Mouse (Mus musculus): ENCODE data around the gene Sema7a. TPM values are rescaled to one million over a fixed set of nuclear protein-coding genes. Genes with fewer than 3 reads are reported as not detected.

The Sema7a gene
- polyA plus RNA-seq, 1 experiment from 2014 or later = 0.13 TPM

- Histone ChIP-seq H3K9me3 (no peaks in the 10 kb centered on the region), H3K4me1 (peaks cover 31% of the 10 kb centered on the region), H3K27me3 (replicated peaks) (peaks cover 72% of the 10 kb centered on the region), H3K4me2 (no peak overlapping the region), H3K27ac (replicated peaks) (no peak overlapping the region), H3K4me3 (no peak overlapping the region), H3K9ac (no peak overlapping the region; the same call in 1 of the 2 replicates), H3K36me3 (no peaks in the 10 kb centered on the region)
- no peak for ATAC-seq (ENCODE audit: extremely low read depth, insufficient number of reproducible peaks, low FRiP score, low TSS enrichment)
- WGBS = 61% methylated on average over 9 of the region's 9 CpGs
Measured at GRCm38 (mm10) chr9:57950519-57950918, 10.6 kb downstream of the Sema7a start.

- Histone ChIP-seq H3K27me3 (replicated peaks) (peaks cover 57% of the 10 kb centered on the region), H3K9me3 (no peaks in the 10 kb centered on the region), H3K9ac (no peak overlapping the region), H3K4me3 (no peak overlapping the region), H3K4me1 (peaks cover 23% of the 10 kb centered on the region), H3K36me3 (no peaks in the 10 kb centered on the region), H3K27ac (replicated peaks) (no peak overlapping the region), H3K4me2 (no peak overlapping the region)
- no peak for ATAC-seq (ENCODE audit: extremely low read depth, insufficient number of reproducible peaks, low FRiP score, low TSS enrichment)
- WGBS = 62% methylated on average over 6 of the region's 6 CpGs
Measured at GRCm38 (mm10) chr9:57951993-57952392, 12.1 kb downstream of the Sema7a start.

- Histone ChIP-seq H3K4me3 (no peak overlapping the region), H3K36me3 (no peaks in the 10 kb centered on the region), H3K4me2 (no peak overlapping the region), H3K9ac (no peak overlapping the region), H3K27me3 (replicated peaks) (peaks cover 30% of the 10 kb centered on the region), H3K27ac (replicated peaks) (no peak overlapping the region), H3K9me3 (no peaks in the 10 kb centered on the region), H3K4me1 (peaks cover 19% of the 10 kb centered on the region)
- no peak for ATAC-seq (ENCODE audit: extremely low read depth, insufficient number of reproducible peaks, low FRiP score, low TSS enrichment)
- WGBS = 78% methylated on average over 12 of the region's 12 CpGs
Measured at GRCm38 (mm10) chr9:57954962-57955744, 15.2 kb downstream of the Sema7a start.

GRCm38 (mm10) chr9:57955764-57956163 lies 15.9 kb downstream of the Sema7a start:
- Histone ChIP-seq H3K27ac (replicated peaks) (no peak overlapping the region), H3K36me3 (no peaks in the 10 kb centered on the region), H3K9me3 (no peaks in the 10 kb centered on the region), H3K4me3 (no peak overlapping the region), H3K9ac (no peak overlapping the region), H3K4me1 (peaks cover 19% of the 10 kb centered on the region), H3K27me3 (replicated peaks) (peaks cover 24% of the 10 kb centered on the region), H3K4me2 (no peak overlapping the region)
- ATAC-seq (ENCODE audit: extremely low read depth, insufficient number of reproducible peaks, low FRiP score, low TSS enrichment) = no peak
- 78% methylated on average over 6 of the region's 6 CpGs for WGBS

- Histone ChIP-seq H3K4me1 (peaks cover 18% of the 10 kb centered on the region), H3K4me2 (no peak overlapping the region), H3K27me3 (replicated peaks) (peaks cover 20% of the 10 kb centered on the region), H3K9me3 (no peaks in the 10 kb centered on the region), H3K27ac (replicated peaks) (no peak overlapping the region), H3K36me3 (no peaks in the 10 kb centered on the region), H3K4me3 (no peak overlapping the region), H3K9ac (no peak overlapping the region)
- 73% methylated on average over 9 of the region's 9 CpGs for WGBS
- no peak for ATAC-seq (ENCODE audit: extremely low read depth, insufficient number of reproducible peaks, low FRiP score, low TSS enrichment)
Measured at GRCm38 (mm10) chr9:57956196-57956837, 16.4 kb downstream of the Sema7a start.

GRCm38 (mm10) chr9:57956838-57957236 lies 16.9 kb downstream of the Sema7a start:
- Histone ChIP-seq H3K4me3 (no peak overlapping the region), H3K27ac (replicated peaks) (no peak overlapping the region), H3K27me3 (replicated peaks) (peaks cover 16% of the 10 kb centered on the region), H3K4me1 (peaks cover 23% of the 10 kb centered on the region), H3K4me2 (no peak overlapping the region), H3K36me3 (no peaks in the 10 kb centered on the region), H3K9me3 (no peaks in the 10 kb centered on the region), H3K9ac (no peak overlapping the region)
- ATAC-seq (ENCODE audit: extremely low read depth, insufficient number of reproducible peaks, low FRiP score, low TSS enrichment) = no peak
- WGBS = 69% methylated on average over 5 of the region's 5 CpGs

GRCm38 (mm10) chr9:57958615-57959014 lies 18.7 kb downstream of the Sema7a start:
- no peak for ATAC-seq (ENCODE audit: extremely low read depth, insufficient number of reproducible peaks, low FRiP score, low TSS enrichment)
- no peaks in the 10 kb centered on the region for H3K9me3 ChIP-seq
- 44% methylated on average over 1 of the region's 1 CpGs for WGBS
- no peak overlapping the region for H3K27ac ChIP-seq (replicated peaks)
- no peak overlapping the region for H3K4me2 ChIP-seq
- peaks cover 36% of the 10 kb centered on the region for H3K4me1 ChIP-seq
- no peaks in the 10 kb centered on the region for H3K36me3 ChIP-seq
- H3K9ac ChIP-seq = no peak overlapping the region
- peaks cover 3% of the 10 kb centered on the region for H3K27me3 ChIP-seq (replicated peaks)
- H3K4me3 ChIP-seq = no peak overlapping the region

- no peak overlapping the region for H3K9ac ChIP-seq
- WGBS = 51% methylated on average over 10 of the region's 10 CpGs
- ATAC-seq (ENCODE audit: extremely low read depth, insufficient number of reproducible peaks, low FRiP score, low TSS enrichment) = no peak
- H3K36me3 ChIP-seq = no peaks in the 10 kb centered on the region
- H3K27ac ChIP-seq (replicated peaks) = no peak overlapping the region
- no peaks in the 10 kb centered on the region; the same call in 1 of the 2 replicates for H3K27me3 ChIP-seq (replicated peaks)
- no peak overlapping the region for H3K4me2 ChIP-seq
- no peaks in the 10 kb centered on the region for H3K9me3 ChIP-seq
- H3K4me1 ChIP-seq = peaks cover 36% of the 10 kb centered on the region
- H3K4me3 ChIP-seq = no peak overlapping the region
Measured at GRCm38 (mm10) chr9:57959399-57959798, 19.5 kb downstream of the Sema7a start.

GRCm38 (mm10) chr9:57959886-57960866 lies 20.3 kb downstream of the Sema7a start:
- H3K9me3 ChIP-seq = no peaks in the 10 kb centered on the region
- H3K27ac ChIP-seq (replicated peaks) = no peak overlapping the region
- H3K4me1 ChIP-seq = peaks cover 44% of the 10 kb centered on the region
- ATAC-seq (ENCODE audit: extremely low read depth, insufficient number of reproducible peaks, low FRiP score, low TSS enrichment) = no peak
- H3K4me3 ChIP-seq = no peak overlapping the region
- no peak overlapping the region for H3K9ac ChIP-seq
- 70% methylated on average over 17 of the region's 17 CpGs for WGBS
- no peak overlapping the region for H3K4me2 ChIP-seq
- no peaks in the 10 kb centered on the region; the same call in 1 of the 2 replicates for H3K27me3 ChIP-seq (replicated peaks)
- H3K36me3 ChIP-seq = no peaks in the 10 kb centered on the region

GRCm38 (mm10) chr9:57961226-57961625 lies 21.3 kb downstream of the Sema7a start:
- no peak for ATAC-seq (ENCODE audit: extremely low read depth, insufficient number of reproducible peaks, low FRiP score, low TSS enrichment)
- no peak overlapping the region for H3K4me3 ChIP-seq
- H3K36me3 ChIP-seq = no peaks in the 10 kb centered on the region
- no peaks in the 10 kb centered on the region for H3K9me3 ChIP-seq
- no peak overlapping the region for H3K9ac ChIP-seq
- no peaks in the 10 kb centered on the region; the same call in 1 of the 2 replicates for H3K27me3 ChIP-seq (replicated peaks)
- H3K27ac ChIP-seq (replicated peaks) = no peak overlapping the region
- no peak overlapping the region for H3K4me2 ChIP-seq
- 86% methylated on average over 15 of the region's 15 CpGs for WGBS
- peaks cover 52% of the 10 kb centered on the region for H3K4me1 ChIP-seq
